ENCODE assay signal across 9 mouse cellular contexts in genomic region chr11:78952467-78952866, GRCm38 (mm10). TPM values are rescaled to one million over a fixed set of nuclear protein-coding genes. Genes with fewer than 3 reads are reported as not detected.
DNase-seq lines count a peak whose midpoint lies in the region; ATAC-seq lines count a peak whose summit lies in the region.
"Had no signal": no experiment of that assay in that cellular context is flagged by ENCODE, and none has a peak within 500 bp of the region (broad histone marks: within the 10 kb centered on the region; RNA-seq: fewer than 3 reads in every experiment).

No protein-coding gene starts in this region.

- H3K9ac ChIP-seq in liver, embryonic 12.5 days, result no peak overlapping the region
- no peak overlapping the region for H3K9ac ChIP-seq in forebrain, embryonic 13.5 days
- no peak overlapping the region for H3K9ac ChIP-seq in limb, embryonic 12.5 days (replicated peaks)

- no peaks in the 10 kb centered on the region for H3K9me3 ChIP-seq in liver, embryonic 12.5 days (replicated peaks)
- H3K9me3 ChIP-seq in forebrain, embryonic 13.5 days (replicated peaks), result no peaks in the 10 kb centered on the region
- no peaks in the 10 kb centered on the region for H3K9me3 ChIP-seq in limb, embryonic 12.5 days

- 7% methylated on average over 17 of the region's 17 CpGs for WGBS in liver, embryonic 12.5 days (ENCODE audit: insufficient replicate concordance)
- 7% methylated on average over 17 of the region's 17 CpGs for WGBS in forebrain, embryonic 13.5 days
- 7% methylated on average over 17 of the region's 17 CpGs for WGBS in limb, embryonic 12.5 days

- DNase-seq in liver (peak; percentile 50), adipocyte (ENCODE audit: low spot score) (peak; percentile 20)
- peak; percentile 45 for DNase-seq in retina, postnatal 1 day
- DNase-seq in spleen, postnatal 4 days (ENCODE audit: low spot score in 2 of 2), result no peak

- no peak overlapping the region for H3K4me3 ChIP-seq in liver, embryonic 12.5 days
- peak overlapping the region; percentile 23; the same call in 1 of the 2 replicates for H3K4me3 ChIP-seq in forebrain, embryonic 13.5 days
- H3K4me3 ChIP-seq in limb, embryonic 12.5 days (replicated peaks), result no peak overlapping the region

- H3K36me3 ChIP-seq in liver, embryonic 12.5 days, result no peaks in the 10 kb centered on the region
- no peaks in the 10 kb centered on the region for H3K36me3 ChIP-seq in forebrain, embryonic 13.5 days (ENCODE audit: poor library complexity, severe bottlenecking)
- no peaks in the 10 kb centered on the region for H3K36me3 ChIP-seq in limb, embryonic 12.5 days

- ATAC-seq in liver, embryonic 12.5 days, result no peak
- ATAC-seq in forebrain, embryonic 13.5 days, result no peak
- no peak for ATAC-seq in limb, embryonic 12.5 days (ENCODE audit: insufficient number of reproducible peaks, insufficient read depth, low FRiP score, low TSS enrichment, low read depth)
- no peak for ATAC-seq in erythroid progenitor cell, adult 5-6 weeks (replicated peaks; ENCODE audit: low FRiP score, poor library complexity, severe bottlenecking)

- H3K4me2 ChIP-seq in liver, embryonic 12.5 days, result no peak overlapping the region
- H3K4me2 ChIP-seq in forebrain, embryonic 13.5 days, result peak overlapping the region; percentile 54
- H3K4me2 ChIP-seq in limb, embryonic 12.5 days, result peak overlapping the region; percentile 26

- peaks cover 58% of the 10 kb centered on the region for H3K27me3 ChIP-seq in liver, embryonic 12.5 days (replicated peaks)
- peaks cover 21% of the 10 kb centered on the region for H3K27me3 ChIP-seq in forebrain, embryonic 13.5 days
- H3K27me3 ChIP-seq in limb, embryonic 12.5 days, result peaks cover 39% of the 10 kb centered on the region

- no peak overlapping the region for H3K27ac ChIP-seq in liver, embryonic 12.5 days
- no peak overlapping the region for H3K27ac ChIP-seq in forebrain, embryonic 13.5 days
- H3K27ac ChIP-seq in limb, embryonic 12.5 days, result no peak overlapping the region
- H3K27ac ChIP-seq: macrophage had no signal

- H3K4me1 ChIP-seq in liver, embryonic 12.5 days, result no peaks in the 10 kb centered on the region
- H3K4me1 ChIP-seq in forebrain, embryonic 13.5 days, result peaks cover 5% of the 10 kb centered on the region; the same call in 1 of the 2 replicates
- 0 out of 2 replicates have a peak, but pooled peaks cover 4% of the 10 kb centered on the region for H3K4me1 ChIP-seq in limb, embryonic 12.5 days (replicated peaks)

RNA-seq across cellular contexts. Expression of gene Nos2, which starts 31.9 kb away (rescaled TPM):
- polyA plus RNA-seq in liver, embryonic 12.5 days (2016; fragmentation: Nextera tagmentation; extraction: Ambion mirVana), result 0.07 and 0.13 TPM in 2 replicates
- 0.57 and 0.65 TPM in 2 replicates for polyA plus RNA-seq in forebrain, embryonic 13.5 days (2015; fragmentation: Nextera tagmentation; extraction: Ambion mirVana)
- polyA plus RNA-seq in limb, embryonic 12.5 days (2016; fragmentation: Nextera tagmentation; extraction: Ambion mirVana), result 0.66 and 1.2 TPM in 2 replicates
- total RNA-seq in erythroid progenitor cell, adult 5-6 weeks (2015; ENCODE audit: low replicate concordance), result not detected in 2 replicates
- total RNA-seq in erythroid progenitor cell, adult 5-6 weeks (2017; ENCODE audit: low replicate concordance), result not detected in 2 replicates

RNA-seq across cellular contexts. Expression of gene Lgals9, which starts 32.3 kb away (rescaled TPM):
- 40.8 and 45.7 TPM in 2 replicates for polyA plus RNA-seq in liver, embryonic 12.5 days (2016; fragmentation: Nextera tagmentation; extraction: Ambion mirVana)
- 3.8 and 3.9 TPM in 2 replicates for polyA plus RNA-seq in forebrain, embryonic 13.5 days (2015; fragmentation: Nextera tagmentation; extraction: Ambion mirVana)
- 4.1 and 6.8 TPM in 2 replicates for polyA plus RNA-seq in limb, embryonic 12.5 days (2016; fragmentation: Nextera tagmentation; extraction: Ambion mirVana)
- total RNA-seq in erythroid progenitor cell, adult 5-6 weeks (2015; ENCODE audit: low replicate concordance), result 137 and 146 TPM in 2 replicates
- total RNA-seq in erythroid progenitor cell, adult 5-6 weeks (2017; ENCODE audit: low replicate concordance), result 14.2 and 28.0 TPM in 2 replicates

Comparison
In these comparisons a context has a peak if more than half of its experiments do, and no peak if none do; other contexts are left out.
1. DNase-seq: peak in liver (single experiment), adipocyte (single experiment) and retina, postnatal 1 day (single experiment); none in spleen, postnatal 4 days (0 of 2).